Mouse (Mus musculus) B cell, adult 2 months (primary cell): Measurements from ENCODE around the gene Stxbp4.
A peak's percentile ranks its signal among the peaks of the same experiment; 100 is the strongest.

ENCODE experiments used
- DNase-seq, 2 experiments: peaks; one replicate each; pipeline ENCODE4 v3.0.0; 2022

The Stxbp4 gene

GRCm38 (mm10) chr11:90649777-90650176 lies 11.9 kb upstream of the Stxbp4 start:
- DNase-seq, result no peak

GRCm38 (mm10) chr11:90638312-90638830 lies 487 bp upstream of the Stxbp4 start:
- no peak for DNase-seq

- DNase-seq, result no peak
Measured at GRCm38 (mm10) chr11:90634661-90635060, 3.2 kb downstream of the Stxbp4 start.

- no peak for DNase-seq
Measured at GRCm38 (mm10) chr11:90632480-90632879, 5.4 kb downstream of the Stxbp4 start.

GRCm38 (mm10) chr11:90627751-90628150 lies 10.1 kb downstream of the Stxbp4 start:
- no peak for DNase-seq

- DNase-seq, result no peak
Measured at GRCm38 (mm10) chr11:90625174-90625573, 12.7 kb downstream of the Stxbp4 start.

- peak; percentile 35 to 50 for DNase-seq
Measured at GRCm38 (mm10) chr11:90623477-90623876, 14.4 kb downstream of the Stxbp4 start.

GRCm38 (mm10) chr11:90622500-90622899 lies 15.4 kb downstream of the Stxbp4 start:
- no peak for DNase-seq

- no peak for DNase-seq
Measured at GRCm38 (mm10) chr11:90622044-90622443, 15.8 kb downstream of the Stxbp4 start.

GRCm38 (mm10) chr11:90616431-90616830 lies 21.5 kb downstream of the Stxbp4 start:
- DNase-seq, result no peak

GRCm38 (mm10) chr11:90614743-90615142 lies 23.1 kb downstream of the Stxbp4 start:
- no peak for DNase-seq

GRCm38 (mm10) chr11:90612118-90612517 lies 25.8 kb downstream of the Stxbp4 start:
- DNase-seq, result no peak

GRCm38 (mm10) chr11:90603066-90603465 lies 34.8 kb downstream of the Stxbp4 start:
- no peak for DNase-seq

- no peak for DNase-seq
Measured at GRCm38 (mm10) chr11:90595826-90596225, 42.1 kb downstream of the Stxbp4 start.

- no peak for DNase-seq
Measured at GRCm38 (mm10) chr11:90590996-90591395, 46.9 kb downstream of the Stxbp4 start.

- DNase-seq, result no peak
Measured at GRCm38 (mm10) chr11:90586203-90586602, 51.7 kb downstream of the Stxbp4 start.

GRCm38 (mm10) chr11:90585754-90586153 lies 52.1 kb downstream of the Stxbp4 start:
- DNase-seq, result no peak

- DNase-seq, result no peak
Measured at GRCm38 (mm10) chr11:90577057-90577780, 60.7 kb downstream of the Stxbp4 start.

GRCm38 (mm10) chr11:90576282-90576972 lies 61.5 kb downstream of the Stxbp4 start:
- no peak for DNase-seq

- no peak for DNase-seq
Measured at GRCm38 (mm10) chr11:90575491-90576048, 62.3 kb downstream of the Stxbp4 start.

GRCm38 (mm10) chr11:90570646-90571259 lies 67.1 kb downstream of the Stxbp4 start:
- no peak for DNase-seq

- no peak for DNase-seq
Measured at GRCm38 (mm10) chr11:90558359-90559047, 79.4 kb downstream of the Stxbp4 start.

- DNase-seq, result no peak
Measured at GRCm38 (mm10) chr11:90556517-90556916, 81.4 kb downstream of the Stxbp4 start.
